Mouse (Mus musculus) stomach, postnatal 0 days (tissue): ENCODE data around the gene Oosp2.

Experiments used
- CTCF ChIP-seq: IDR thresholded peaks from 2 replicates; pipeline ENCODE4 v1.5.1; 2016; ENCODE audit warnings: antibody characterized with exemption, low read depth, mild to moderate bottlenecking, moderate library complexity
- EP300 ChIP-seq: optimal IDR thresholded peaks from 2 replicates; pipeline ENCODE3; 2016; ENCODE audit warnings: antibody characterized with exemption

DNA sequence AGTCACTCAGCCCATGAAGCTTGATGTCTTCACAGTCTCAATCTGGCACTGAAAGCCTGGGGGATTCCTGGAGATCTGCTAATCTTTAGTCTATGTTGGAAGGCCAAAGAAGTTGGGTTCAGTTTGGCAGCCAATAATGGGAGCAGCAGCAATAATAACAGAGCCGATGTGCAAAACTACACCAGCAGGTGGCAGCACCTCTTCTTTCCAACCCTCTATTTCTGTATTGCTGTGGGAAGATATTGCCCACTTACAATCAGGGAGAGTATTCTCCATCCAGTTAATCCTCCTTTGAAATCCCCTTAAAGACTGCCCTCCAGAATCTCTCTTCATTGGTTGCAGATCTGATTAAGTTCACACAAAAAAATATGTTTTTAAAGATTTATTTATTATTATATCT, 52.2 kb downstream of the Oosp2 start:
- TF ChIP-seq CTCF, result peak; percentile 84
- TF ChIP-seq EP300, result no peak
